19 mouse cellular contexts compared by ENCODE assay signal in genomic region chr5:22670296-22670695, GRCm38 (mm10).
"Had no signal": no experiment of that assay in that cellular context is flagged by ENCODE, and none has a peak within 500 bp of the region (broad histone marks: within the 10 kb centered on the region; RNA-seq: fewer than 3 reads in every experiment).

No protein-coding gene starts in this region.

- H3K9ac ChIP-seq: kidney, embryonic 15.5 days; liver, embryonic 13.5 days; midbrain, embryonic 12.5 days; neural tube, embryonic 12.5 days; neural tube, embryonic 15.5 days had no signal

- H3K27ac ChIP-seq: kidney, embryonic 15.5 days; left cerebral cortex, adult 2 months; liver, embryonic 13.5 days; midbrain, embryonic 12.5 days; neural tube, embryonic 12.5 days; neural tube, embryonic 15.5 days; stomach, postnatal 0 days had no signal

- H3K9me3 ChIP-seq: kidney, embryonic 15.5 days; liver, embryonic 13.5 days; midbrain, embryonic 12.5 days; neural tube, embryonic 12.5 days; neural tube, embryonic 15.5 days had no signal

- DNase-seq: kidney, postnatal 10 days; kidney, postnatal 36 days; layer of hippocampus, postnatal 36 days; liver, embryonic 13.5 days; lung, adult 2 months; lung, postnatal 14 days; lung, postnatal 4 days; right cerebral cortex, adult 18-20 months; right cerebral cortex, postnatal 14 days; right cerebral cortex, postnatal 4 days; thymus, adult 2 months; thymus, postnatal 14 days; thymus, postnatal 4 days had no signal

- H3K27me3 ChIP-seq: kidney, embryonic 15.5 days; liver, embryonic 13.5 days; midbrain, embryonic 12.5 days; neural tube, embryonic 12.5 days; neural tube, embryonic 15.5 days had no signal

- H3K36me3 ChIP-seq: kidney, embryonic 15.5 days; liver, embryonic 13.5 days; midbrain, embryonic 12.5 days; neural tube, embryonic 12.5 days; neural tube, embryonic 15.5 days had no signal

- H3K4me3 ChIP-seq: kidney, embryonic 15.5 days; left cerebral cortex, adult 2 months; liver, embryonic 13.5 days; midbrain, embryonic 12.5 days; neural tube, embryonic 12.5 days; neural tube, embryonic 15.5 days had no signal

- H3K4me1 ChIP-seq: kidney, embryonic 15.5 days; liver, embryonic 13.5 days; midbrain, embryonic 12.5 days; neural tube, embryonic 12.5 days; neural tube, embryonic 15.5 days had no signal

- H3K4me2 ChIP-seq: kidney, embryonic 15.5 days; liver, embryonic 13.5 days; midbrain, embryonic 12.5 days; neural tube, embryonic 12.5 days; neural tube, embryonic 15.5 days had no signal
